In genomic region chr17:49816067-49816565, GRCm38 (mm10) we compare ENCODE assay signal across 12 mouse cellular contexts.
DNase-seq lines count a peak whose midpoint lies in the region; ATAC-seq and TF ChIP-seq lines count a peak whose summit lies in the region.
"Had no signal": no experiment of that assay in that cellular context is flagged by ENCODE, and none has a peak within 500 bp of the region (broad histone marks: within the 10 kb centered on the region; RNA-seq: fewer than 3 reads in every experiment).

No protein-coding gene starts in this region.

- peak overlapping the region; percentile 75 for H3K27ac ChIP-seq in hindbrain, embryonic 10.5 days
- H3K27ac ChIP-seq in midbrain, embryonic 15.5 days: no peak overlapping the region
- H3K27ac ChIP-seq: liver, embryonic 15.5 days had no signal

- no peak overlapping the region for H3K4me2 ChIP-seq in midbrain, embryonic 15.5 days
- H3K4me2 ChIP-seq: liver, embryonic 15.5 days had no signal

- no peaks in the 10 kb centered on the region for H3K9me3 ChIP-seq in hindbrain, embryonic 10.5 days
- H3K9me3 ChIP-seq in midbrain, embryonic 15.5 days: no peaks in the 10 kb centered on the region
- H3K9me3 ChIP-seq: liver, embryonic 15.5 days had no signal

- TF ChIP-seq POLR2A in brain, embryonic 14.5 days (IDR thresholded peaks at IDR 0.05; ENCODE audit: borderline replicate concordance, extremely low read depth, insufficient read depth, insufficient read length, poor library complexity, severe bottlenecking): no peak

- no peaks in the 10 kb centered on the region for H3K27me3 ChIP-seq in hindbrain, embryonic 10.5 days (ENCODE audit: insufficient read depth, poor library complexity, severe bottlenecking)
- H3K27me3 ChIP-seq in midbrain, embryonic 15.5 days (replicated peaks): no peaks in the 10 kb centered on the region
- H3K27me3 ChIP-seq: liver, embryonic 15.5 days had no signal

- H3K4me3 ChIP-seq in hindbrain, embryonic 10.5 days: no peak overlapping the region; the same call in 1 of the 2 replicates
- no peak overlapping the region for H3K4me3 ChIP-seq in midbrain, embryonic 15.5 days
- H3K4me3 ChIP-seq: liver, embryonic 15.5 days had no signal

- no peak for TF ChIP-seq CTCF in brain, embryonic 14.5 days (IDR thresholded peaks at IDR 0.05; ENCODE audit: borderline replicate concordance, extremely low read depth, insufficient read depth, insufficient read length)

- H3K36me3 ChIP-seq in hindbrain, embryonic 10.5 days: no peaks in the 10 kb centered on the region
- no peaks in the 10 kb centered on the region for H3K36me3 ChIP-seq in midbrain, embryonic 15.5 days (replicated peaks)
- H3K36me3 ChIP-seq: liver, embryonic 15.5 days had no signal

- WGBS in hindbrain, embryonic 10.5 days: 31% methylated on average over 5 of the region's 5 CpGs
- 26% methylated on average over 5 of the region's 5 CpGs for WGBS in midbrain, embryonic 15.5 days

- peak; percentile 16 to 20 for DNase-seq in cerebellum, postnatal 4 days (ENCODE audit: low spot score in 2 of 2)
- no peak for DNase-seq in cerebellum, postnatal 36 days
- DNase-seq in brain, embryonic 14.5 days (ENCODE audit: low read depth): peak; percentile 89
- peak; percentile 62 for DNase-seq in hindbrain, embryonic 10.5 days (ENCODE audit: low spot score)
- no peak for DNase-seq in testis, postnatal 10 days (ENCODE audit: low spot score)
- no peak for DNase-seq in adrenal gland, postnatal 25 days
- DNase-seq in gastrocnemius, adult 8-10 months (ENCODE audit: low spot score in 2 of 2): no peak
- DNase-seq: adrenal gland, postnatal 14 days; kidney, postnatal 10 days had no signal

- no peak overlapping the region for H3K9ac ChIP-seq in midbrain, embryonic 15.5 days
- H3K9ac ChIP-seq: liver, embryonic 15.5 days had no signal

- H3K4me1 ChIP-seq in hindbrain, embryonic 10.5 days (replicated peaks): peaks cover 32% of the 10 kb centered on the region
- H3K4me1 ChIP-seq in midbrain, embryonic 15.5 days: peaks cover 11% of the 10 kb centered on the region
- H3K4me1 ChIP-seq: liver, embryonic 15.5 days had no signal

- peak; percentile 81 for ATAC-seq in midbrain, embryonic 15.5 days (replicated peaks)
- ATAC-seq: CD4-positive, CD25-positive, alpha-beta regulatory T cell, adult 4 months had no signal

Comparison
In these comparisons a context has a peak if more than half of its experiments do, and no peak if none do; other contexts are left out.
1. DNase-seq: peak in cerebellum, postnatal 4 days (2 of 2), brain, embryonic 14.5 days (single experiment) and hindbrain, embryonic 10.5 days (single experiment); none in cerebellum, postnatal 36 days (0 of 2), testis, postnatal 10 days (single experiment), adrenal gland, postnatal 25 days (single experiment) and gastrocnemius, adult 8-10 months (0 of 2).